Mouse (Mus musculus) layer of hippocampus, postnatal 25 days (tissue): Measurements from ENCODE around the gene 1700007K13Rik. TPM values are rescaled to one million over a fixed set of nuclear protein-coding genes. Genes with fewer than 3 reads are reported as not detected.

ENCODE experiments used
- DNase-seq, 2 experiments: peaks; one replicate each; pipeline ENCODE4 v3.0.0; 2022; ENCODE audit warnings: mixed read lengths in 2 of 2, low spot score in 1 of 2; ENCODE audit errors: extremely low spot score in 1 of 2
- total RNA-seq, 2 experiments: library from RNA; stranded (reverse); gene quantifications; 2 replicates each; pipeline ENCODE4 v1.2.3; 2021

Gene 1700007K13Rik
- total RNA-seq, 2 experiments from 2014 or later, result 2.8 to 3.8 TPM

- DNase-seq, result peak; percentile 98 to 100
Measured at GRCm38 (mm10) chr2:28419898-28420297, 46.2 kb downstream of the 1700007K13Rik start.

- DNase-seq, result peak; percentile 96 to 98
Measured at GRCm38 (mm10) chr2:28418034-28418433, 48.1 kb downstream of the 1700007K13Rik start.

- DNase-seq, result no peak
Measured at GRCm38 (mm10) chr2:28416511-28416910, 49.6 kb downstream of the 1700007K13Rik start.

- DNase-seq, result peak; percentile 22 to 50
Measured at GRCm38 (mm10) chr2:28415387-28416024, 50.6 kb downstream of the 1700007K13Rik start.

GRCm38 (mm10) chr2:28414757-28415137 lies 51.4 kb downstream of the 1700007K13Rik start:
- no peak for DNase-seq

- DNase-seq, result no peak
Measured at GRCm38 (mm10) chr2:28414116-28414756, 51.9 kb downstream of the 1700007K13Rik start.

- DNase-seq, result peak; percentile 67 to 75
Measured at GRCm38 (mm10) chr2:28412936-28413335, 53.2 kb downstream of the 1700007K13Rik start.

Other genes starting within 250 kb of the 1700007K13Rik start
- gene Ppp1r26, start 19.5 kb downstream of the 1700007K13Rik start, total RNA-seq, result 10 to 100 TPM; 14.3 to 16.0 TPM
- 10 to 100 TPM; 38.3 to 39.2 TPM for gene Mrps2, start 1.7 kb upstream of the 1700007K13Rik start, total RNA-seq
- gene Gbgt1, start 30.6 kb upstream of the 1700007K13Rik start, total RNA-seq, result 1 to 10 TPM; 1.5 to 2.1 TPM
- gene Gm10134, start 39.8 kb upstream of the 1700007K13Rik start, total RNA-seq, result 1 to 10 TPM in 1 of 2 experiments, not detected in 1; 2.0 TPM
- gene Ralgds, start 46.8 kb upstream of the 1700007K13Rik start, total RNA-seq, result 100 to 1,000 TPM; 115 to 132 TPM
- gene Cel, start 97.1 kb upstream of the 1700007K13Rik start, total RNA-seq, result not detected
- gene Gtf3c5, start 117.4 kb upstream of the 1700007K13Rik start, total RNA-seq, result 10 to 100 TPM; 18.9 to 19.5 TPM
- not detected for gene Gfi1b, start 155.7 kb upstream of the 1700007K13Rik start, total RNA-seq
- gene Tsc1, start 174.9 kb upstream of the 1700007K13Rik start, total RNA-seq, result 10 to 100 TPM; 36.1 to 44.0 TPM
- under 1 TPM in 1 of 2 experiments, not detected in 1; 0.91 TPM for gene Spaca9, start 233.4 kb upstream of the 1700007K13Rik start, total RNA-seq
- 1 to 10 TPM; 1.1 TPM for gene Ak8, start 233.8 kb upstream of the 1700007K13Rik start, total RNA-seq